Mouse (Mus musculus) E14TG2a.4 (cell line): ENCODE results near the gene Xylt1.

Source experiments
- H3K27me3 ChIP-seq: 2 replicates; pipeline ENCODE4 v1.6.1; 2014; ENCODE audit warnings: low read length, control low read depth; ENCODE audit not compliant: insufficient read depth
- H3K36me3 ChIP-seq: 2 replicates; pipeline ENCODE4 v1.6.1; 2014; ENCODE audit warnings: low read length, control low read depth; ENCODE audit not compliant: insufficient read depth
- H3K4me1 ChIP-seq: replicated peaks from 2 replicates; pipeline ENCODE4 v1.6.1; 2014; ENCODE audit warnings: low read depth, low read length, control low read depth
- H3K4me3 ChIP-seq: replicated peaks from 2 replicates; pipeline ENCODE4 v1.5.1; 2014; ENCODE audit warnings: mild to moderate bottlenecking, low read length
- H3K9me3 ChIP-seq: 2 replicates; pipeline ENCODE4 v1.6.1; 2014; ENCODE audit warnings: low read length, control low read depth
- CTCF ChIP-seq: conservative IDR thresholded peaks from 2 replicates; pipeline ENCODE4 v1.5.1; 2014; ENCODE audit warnings: low read length
- NANOG ChIP-seq: IDR thresholded peaks from 2 replicates; pipeline ENCODE4 v1.6.1; 2014; ENCODE audit warnings: borderline replicate concordance, low read length, mixed read lengths
- POU5F1 ChIP-seq: IDR thresholded peaks from 2 replicates; pipeline ENCODE4 v1.6.1; 2014; ENCODE audit warnings: low read length, borderline replicate concordance

Gene Xylt1

GRCm38 (mm10) chr7:117392863-117393569 lies 12.2 kb downstream of the Xylt1 start:
- no peak overlapping the region for H3K4me3 ChIP-seq
- H3K27me3 ChIP-seq: no peaks in the 10 kb centered on the region
- no peaks in the 10 kb centered on the region for H3K36me3 ChIP-seq
- TF ChIP-seq POU5F1: no peak
- TF ChIP-seq CTCF: no peak
- no peak for TF ChIP-seq NANOG
- 0 out of 2 replicates have a peak, but pooled peaks cover 3% of the 10 kb centered on the region for H3K4me1 ChIP-seq
- H3K9me3 ChIP-seq: no peaks in the 10 kb centered on the region

- TF ChIP-seq NANOG (no peak), CTCF (no peak), POU5F1 (no peak)
- H3K9me3 ChIP-seq: no peaks in the 10 kb centered on the region
Observed at GRCm38 (mm10) chr7:117393976-117394375, 13.2 kb downstream of the Xylt1 start.

GRCm38 (mm10) chr7:117394380-117394779 lies 13.6 kb downstream of the Xylt1 start:
- Histone ChIP-seq H3K4me3 (no peak overlapping the region), H3K4me1 (0 out of 2 replicates have a peak, but pooled peaks cover 3% of the 10 kb centered on the region), H3K27me3 (no peaks in the 10 kb centered on the region), H3K9me3 (no peaks in the 10 kb centered on the region), H3K36me3 (no peaks in the 10 kb centered on the region)
- no peak for TF ChIP-seq POU5F1
- TF ChIP-seq CTCF: no peak
- TF ChIP-seq NANOG: no peak

More at GRCm38 (mm10) chr7:117393976-117394375, 13.2 kb downstream of the Xylt1 start:
- Histone ChIP-seq H3K36me3 (no peaks in the 10 kb centered on the region), H3K4me3 (no peak overlapping the region), H3K4me1 (0 out of 2 replicates have a peak, but pooled peaks cover 3% of the 10 kb centered on the region), H3K27me3 (no peaks in the 10 kb centered on the region)

GRCm38 (mm10) chr7:117395511-117395910 lies 14.7 kb downstream of the Xylt1 start:
- TF ChIP-seq CTCF (no peak), NANOG (no peak), POU5F1 (no peak)
- H3K36me3 ChIP-seq: no peaks in the 10 kb centered on the region
- H3K4me3 ChIP-seq: no peak overlapping the region
- H3K9me3 ChIP-seq: no peaks in the 10 kb centered on the region
- 0 out of 2 replicates have a peak, but pooled peaks cover 3% of the 10 kb centered on the region for H3K4me1 ChIP-seq
- H3K27me3 ChIP-seq: no peaks in the 10 kb centered on the region

- 0 out of 2 replicates have a peak, but pooled peaks cover 3% of the 10 kb centered on the region for H3K4me1 ChIP-seq
- TF ChIP-seq POU5F1 (no peak), NANOG (no peak), CTCF (no peak)
- H3K36me3 ChIP-seq: no peaks in the 10 kb centered on the region
- no peaks in the 10 kb centered on the region for H3K27me3 ChIP-seq
- H3K9me3 ChIP-seq: no peaks in the 10 kb centered on the region
- H3K4me3 ChIP-seq: no peak overlapping the region
Observed at GRCm38 (mm10) chr7:117397877-117398276, 17.1 kb downstream of the Xylt1 start.

- TF ChIP-seq NANOG: no peak
- no peak for TF ChIP-seq POU5F1
- no peak overlapping the region for H3K4me3 ChIP-seq
- no peaks in the 10 kb centered on the region for H3K9me3 ChIP-seq
- no peaks in the 10 kb centered on the region for H3K4me1 ChIP-seq
- H3K27me3 ChIP-seq: no peaks in the 10 kb centered on the region
- H3K36me3 ChIP-seq: no peaks in the 10 kb centered on the region
Observed at GRCm38 (mm10) chr7:117399971-117400370, 19.2 kb downstream of the Xylt1 start.

- no peak for TF ChIP-seq NANOG
- Histone ChIP-seq H3K36me3 (no peaks in the 10 kb centered on the region), H3K4me3 (no peak overlapping the region), H3K4me1 (no peaks in the 10 kb centered on the region), H3K9me3 (no peaks in the 10 kb centered on the region), H3K27me3 (no peaks in the 10 kb centered on the region)
Observed at GRCm38 (mm10) chr7:117401581-117401980, 20.8 kb downstream of the Xylt1 start.

- H3K27me3 ChIP-seq: no peaks in the 10 kb centered on the region
- no peak overlapping the region for H3K4me3 ChIP-seq
- H3K36me3 ChIP-seq: no peaks in the 10 kb centered on the region
- TF ChIP-seq NANOG (no peak), POU5F1 (no peak), CTCF (no peak)
- 0 out of 2 replicates have a peak, but pooled peaks cover 8% of the 10 kb centered on the region for H3K9me3 ChIP-seq
- H3K4me1 ChIP-seq: peaks cover 13% of the 10 kb centered on the region
Observed at GRCm38 (mm10) chr7:117406336-117406735, 25.6 kb downstream of the Xylt1 start.

GRCm38 (mm10) chr7:117409268-117409988 lies 28.6 kb downstream of the Xylt1 start:
- Histone ChIP-seq H3K9me3 (0 out of 2 replicates have a peak, but pooled peaks cover 8% of the 10 kb centered on the region), H3K4me1 (peaks cover 40% of the 10 kb centered on the region), H3K27me3 (no peaks in the 10 kb centered on the region), H3K4me3 (no peak overlapping the region), H3K36me3 (no peaks in the 10 kb centered on the region)
- TF ChIP-seq CTCF (no peak), NANOG (no peak), POU5F1 (no peak)
